Mouse (Mus musculus) midbrain, embryonic 13.5 days (tissue): ENCODE measurements around the gene S100a5. TPM values are rescaled to one million over a fixed set of nuclear protein-coding genes. Genes with fewer than 3 reads are reported as not detected.

Experiments used
- ATAC-seq: fragments of 200-750 bp; cut with Nextera tagmentation; 2 replicates; pipeline ENCODE4 v1.8.0; 2017; ENCODE audit warnings: mild to moderate bottlenecking, moderate TSS enrichment, moderate library complexity
- H3K27ac ChIP-seq: fragments of 300-500 bp; sonication (generic); 2 replicates; pipeline ENCODE4 v1.5.1; 2015; ENCODE audit warnings: inconsistent platforms, mild to moderate bottlenecking, moderate library complexity
- H3K27me3 ChIP-seq: fragments of 300-500 bp; sonication (generic); 2 replicates; pipeline ENCODE4 v1.6.1; 2015; ENCODE audit warnings: mild to moderate bottlenecking, inconsistent platforms
- H3K36me3 ChIP-seq: fragments of 300-500 bp; sonication (generic); 2 replicates; pipeline ENCODE4 v1.6.1; 2015; ENCODE audit warnings: mild to moderate bottlenecking, inconsistent platforms
- H3K4me1 ChIP-seq: fragments of 300-500 bp; sonication (generic); replicated peaks from 2 replicates; pipeline ENCODE4 v1.6.1; 2015; ENCODE audit warnings: inconsistent platforms
- H3K4me2 ChIP-seq: fragments of 300-500 bp; sonication (generic); replicated peaks from 2 replicates; pipeline ENCODE4 v1.6.1; 2015; ENCODE audit warnings: moderate library complexity, mild to moderate bottlenecking, inconsistent platforms
- H3K4me3 ChIP-seq: fragments of 300-500 bp; sonication (generic); replicated peaks from 2 replicates; pipeline ENCODE4 v1.5.1; 2015; ENCODE audit warnings: mild to moderate bottlenecking, inconsistent platforms
- H3K9ac ChIP-seq: fragments of 300-500 bp; sonication (generic); replicated peaks from 2 replicates; pipeline ENCODE4 v1.6.1; 2015; ENCODE audit warnings: mild to moderate bottlenecking, inconsistent platforms
- H3K9me3 ChIP-seq: fragments of 300-500 bp; sonication (generic); 2 replicates; pipeline ENCODE4 v1.6.1; 2016; ENCODE audit warnings: mild to moderate bottlenecking, inconsistent platforms
- WGBS: fragments of 180-500 bp; shearing (Covaris S2); methylation state at CpG from one replicate; pipeline ENCODE4 v1.1.7; 2015; 5-methylcytosine and 5-hydroxymethylcytosine counted together
- polyA plus RNA-seq: library from polyadenylated mRNA; unstranded; fragments of >200 nt; fragmentation: Nextera tagmentation; extraction: Ambion mirVana; gene quantifications from 2 replicates; pipeline ENCODE4 v1.2.1, GENCODE M21; 2015

The S100a5 gene
- polyA plus RNA-seq, 1 experiment from 2014 or later, result not detected

- WGBS, result 81% methylated on average over 6 of the region's 6 CpGs
- ATAC-seq, result no peak
- H3K9me3 ChIP-seq, result no peaks in the 10 kb centered on the region
- H3K9ac ChIP-seq, result no peak overlapping the region
- H3K27ac ChIP-seq, result no peak overlapping the region
- no peak overlapping the region for H3K4me2 ChIP-seq
- peaks cover 10% of the 10 kb centered on the region for H3K27me3 ChIP-seq
- no peaks in the 10 kb centered on the region for H3K36me3 ChIP-seq
- H3K4me3 ChIP-seq, result no peak overlapping the region
- peaks cover 7% of the 10 kb centered on the region for H3K4me1 ChIP-seq
Observed at GRCm38 (mm10) chr3:90614148-90614530, 5.8 kb downstream of the S100a5 start.

- 87% methylated on average over 11 of the region's 11 CpGs for WGBS
- Histone ChIP-seq H3K4me1 (peaks cover 7% of the 10 kb centered on the region), H3K27ac (no peak overlapping the region), H3K27me3 (peaks cover 10% of the 10 kb centered on the region), H3K4me3 (no peak overlapping the region), H3K9ac (no peak overlapping the region), H3K4me2 (no peak overlapping the region), H3K36me3 (no peaks in the 10 kb centered on the region), H3K9me3 (no peaks in the 10 kb centered on the region)
- ATAC-seq, result no peak
Observed at GRCm38 (mm10) chr3:90614611-90615251, 6.4 kb downstream of the S100a5 start.

DNA sequence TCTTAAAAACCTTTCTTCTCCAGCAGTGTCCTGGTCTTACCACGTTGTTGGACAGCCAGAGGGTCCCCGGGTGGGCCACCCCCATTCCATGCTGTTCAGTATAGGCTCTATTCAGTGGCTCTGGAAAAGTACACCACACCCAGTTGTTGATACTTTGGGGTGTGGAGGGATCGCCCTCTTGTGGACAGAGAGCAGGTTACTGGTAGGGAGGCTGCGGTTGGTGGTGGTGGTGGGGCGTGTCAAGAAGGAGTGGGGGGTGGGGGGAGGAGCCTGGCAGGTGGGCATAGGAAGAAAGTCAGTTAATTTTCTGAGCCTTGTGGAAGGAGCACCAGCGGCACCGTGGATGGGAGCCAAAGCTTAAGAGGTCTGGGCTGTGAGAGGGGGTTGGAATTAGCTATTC lies 7.1 kb downstream of the S100a5 start:
- no peak overlapping the region for H3K27ac ChIP-seq
- peaks cover 7% of the 10 kb centered on the region for H3K4me1 ChIP-seq
- ATAC-seq, result peak; percentile 53
- H3K4me2 ChIP-seq, result no peak overlapping the region
- no peak overlapping the region for H3K4me3 ChIP-seq
- H3K9ac ChIP-seq, result no peak overlapping the region
- WGBS, result 10% methylated on average over 7 of the region's 7 CpGs
- H3K27me3 ChIP-seq, result peaks cover 10% of the 10 kb centered on the region
- H3K9me3 ChIP-seq, result no peaks in the 10 kb centered on the region
- H3K36me3 ChIP-seq, result no peaks in the 10 kb centered on the region

- H3K4me3 ChIP-seq, result no peak overlapping the region
Observed at GRCm38 (mm10) chr3:90615911-90616310, 7.6 kb downstream of the S100a5 start.

DNA sequence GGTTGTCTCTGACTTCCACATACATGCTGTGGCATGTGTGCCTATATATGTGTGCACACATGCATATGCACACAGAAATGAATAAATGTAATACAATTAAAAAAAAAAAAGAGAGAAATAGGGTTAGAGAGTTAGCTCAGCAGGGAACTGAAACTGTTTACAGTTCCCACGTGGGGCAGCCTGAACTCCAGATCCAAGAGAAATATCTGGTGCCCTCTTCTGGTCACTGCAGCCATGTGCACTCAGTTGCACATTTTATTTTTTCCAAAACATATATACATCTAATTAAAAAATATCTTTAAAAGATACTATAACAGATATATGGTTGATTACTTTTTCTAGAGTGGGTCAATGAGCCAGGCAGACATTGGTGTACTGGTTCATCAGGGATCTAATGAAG lies 9.3 kb downstream of the S100a5 start:
- no peak overlapping the region for H3K4me3 ChIP-seq
- ATAC-seq, result no peak
- H3K4me1 ChIP-seq, result peaks cover 7% of the 10 kb centered on the region
- H3K27ac ChIP-seq, result no peak overlapping the region
- 11% methylated on average over 1 of the region's 1 CpGs for WGBS
- no peak overlapping the region for H3K9ac ChIP-seq
- no peak overlapping the region for H3K4me2 ChIP-seq
- H3K27me3 ChIP-seq, result peaks cover 10% of the 10 kb centered on the region
- H3K9me3 ChIP-seq, result no peaks in the 10 kb centered on the region
- no peaks in the 10 kb centered on the region for H3K36me3 ChIP-seq

More at GRCm38 (mm10) chr3:90615911-90616310, 7.6 kb downstream of the S100a5 start:
- WGBS, result 83% methylated on average over 1 of the region's 1 CpGs
- no peak overlapping the region for H3K27ac ChIP-seq
- H3K27me3 ChIP-seq, result peaks cover 10% of the 10 kb centered on the region
- no peak overlapping the region for H3K9ac ChIP-seq
- H3K4me2 ChIP-seq, result no peak overlapping the region
- H3K9me3 ChIP-seq, result no peaks in the 10 kb centered on the region
- no peaks in the 10 kb centered on the region for H3K36me3 ChIP-seq
- peaks cover 7% of the 10 kb centered on the region for H3K4me1 ChIP-seq
- ATAC-seq, result no peak

DNA sequence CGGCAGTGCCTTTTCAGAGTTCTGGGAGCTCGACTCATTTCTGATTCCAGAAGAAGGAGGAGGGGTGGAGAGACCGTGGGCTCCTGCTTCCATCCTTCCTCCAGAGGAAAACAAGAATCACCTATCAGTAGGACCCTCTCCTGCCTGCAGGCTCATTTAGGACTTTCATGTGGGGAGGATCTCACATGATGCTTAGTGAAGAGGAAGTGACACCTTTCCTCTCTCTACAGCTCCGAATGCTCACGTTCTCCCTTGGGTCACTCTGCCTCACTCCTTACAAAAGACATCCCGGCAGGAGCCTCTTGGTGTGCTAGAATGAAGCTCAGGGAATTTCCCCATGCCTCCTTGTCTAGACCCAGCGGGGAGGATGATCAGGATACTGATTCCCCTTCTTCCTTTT lies 13.2 kb downstream of the S100a5 start:
- no peaks in the 10 kb centered on the region for H3K9me3 ChIP-seq
- no peak overlapping the region for H3K27ac ChIP-seq
- 65% methylated on average over 7 of the region's 7 CpGs for WGBS
- H3K9ac ChIP-seq, result no peak overlapping the region
- no peak for ATAC-seq
- H3K36me3 ChIP-seq, result no peaks in the 10 kb centered on the region
- no peak overlapping the region for H3K4me3 ChIP-seq
- no peak overlapping the region for H3K4me2 ChIP-seq
- H3K4me1 ChIP-seq, result peaks cover 19% of the 10 kb centered on the region
- no peaks in the 10 kb centered on the region for H3K27me3 ChIP-seq

DNA sequence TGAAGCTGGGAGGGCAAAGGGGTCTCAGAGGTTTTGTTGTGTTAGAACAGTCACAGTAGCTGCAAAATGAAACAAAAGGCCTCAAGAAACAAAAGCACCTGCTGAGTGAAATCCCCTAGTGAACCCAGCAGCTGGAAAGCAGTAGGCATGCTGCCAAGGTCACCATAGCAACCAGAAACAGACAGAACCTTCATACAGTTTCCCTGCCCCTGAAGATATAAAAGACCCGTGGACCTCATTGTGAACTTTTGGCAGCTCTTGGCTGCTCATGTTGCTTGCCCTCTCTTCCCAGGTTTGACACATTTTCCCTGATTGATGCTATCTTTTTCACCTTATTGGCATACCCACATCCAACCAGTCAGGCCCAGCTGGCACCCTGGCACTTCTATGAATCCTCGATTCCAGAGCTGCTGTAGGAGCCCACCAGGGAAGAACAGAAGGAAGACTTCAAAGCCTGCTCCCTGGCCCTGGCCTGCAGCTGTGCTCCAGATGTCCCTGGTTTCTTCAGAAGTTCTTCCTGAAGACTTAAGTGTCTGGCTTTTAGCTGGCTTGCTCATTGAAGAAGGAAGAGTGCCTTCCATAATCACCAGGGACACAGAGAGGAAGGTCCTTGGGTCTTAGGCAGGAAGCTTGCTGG lies 15.2 kb downstream of the S100a5 start:
- Histone ChIP-seq H3K4me1 (peaks cover 19% of the 10 kb centered on the region), H3K9ac (no peak overlapping the region), H3K9me3 (no peaks in the 10 kb centered on the region), H3K36me3 (no peaks in the 10 kb centered on the region), H3K4me2 (no peak overlapping the region), H3K27me3 (no peaks in the 10 kb centered on the region), H3K4me3 (no peak overlapping the region), H3K27ac (peak overlapping the region; percentile 67; the same call in 1 of the 2 replicates)
- peak; percentile 72 for ATAC-seq
- 8% methylated on average over 2 of the region's 2 CpGs for WGBS

- ATAC-seq, result no peak
- no peak overlapping the region for H3K4me3 ChIP-seq
- H3K9me3 ChIP-seq, result no peaks in the 10 kb centered on the region
- H3K36me3 ChIP-seq, result no peaks in the 10 kb centered on the region
- no peak overlapping the region for H3K4me2 ChIP-seq
- 73% methylated on average over 5 of the region's 5 CpGs for WGBS
- H3K27me3 ChIP-seq, result no peaks in the 10 kb centered on the region
- H3K27ac ChIP-seq, result no peak overlapping the region
- H3K9ac ChIP-seq, result no peak overlapping the region
- H3K4me1 ChIP-seq, result peaks cover 19% of the 10 kb centered on the region
Observed at GRCm38 (mm10) chr3:90625496-90625895, 17.2 kb downstream of the S100a5 start.

GRCm38 (mm10) chr3:90626266-90627021 lies 18.1 kb downstream of the S100a5 start:
- H3K4me3 ChIP-seq, result no peak overlapping the region
- H3K27me3 ChIP-seq, result no peaks in the 10 kb centered on the region
- no peaks in the 10 kb centered on the region for H3K9me3 ChIP-seq
- no peak overlapping the region for H3K4me2 ChIP-seq
- WGBS, result 78% methylated on average over 9 of the region's 9 CpGs
- H3K9ac ChIP-seq, result no peak overlapping the region
- no peaks in the 10 kb centered on the region for H3K36me3 ChIP-seq
- peaks cover 19% of the 10 kb centered on the region for H3K4me1 ChIP-seq
- ATAC-seq, result no peak
- H3K27ac ChIP-seq, result no peak overlapping the region

DNA sequence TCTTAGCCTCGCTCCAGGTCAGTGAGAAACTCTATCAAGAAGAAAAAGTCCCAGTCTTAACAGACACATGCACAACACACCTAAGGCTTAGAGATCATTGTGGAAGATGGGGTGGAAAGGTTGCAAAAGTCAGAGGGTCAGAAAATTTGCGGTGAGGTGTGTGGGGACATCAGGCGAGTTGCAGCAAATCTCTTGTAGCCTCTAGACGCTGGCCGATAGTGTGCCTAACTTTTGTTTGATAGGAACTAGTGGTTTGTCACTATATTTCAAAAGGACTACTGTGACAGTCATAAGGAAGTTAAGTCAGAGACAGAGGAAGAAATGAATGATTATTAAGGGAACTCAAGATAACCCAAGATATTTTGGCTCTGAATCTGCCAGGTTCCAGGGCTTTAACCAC lies 19.0 kb downstream of the S100a5 start:
- Histone ChIP-seq H3K9ac (no peak overlapping the region), H3K9me3 (no peaks in the 10 kb centered on the region), H3K4me2 (no peak overlapping the region), H3K4me3 (no peak overlapping the region), H3K27me3 (no peaks in the 10 kb centered on the region), H3K27ac (no peak overlapping the region), H3K36me3 (no peaks in the 10 kb centered on the region), H3K4me1 (peaks cover 19% of the 10 kb centered on the region)
- WGBS, result 94% methylated on average over 5 of the region's 5 CpGs
- no peak for ATAC-seq

DNA sequence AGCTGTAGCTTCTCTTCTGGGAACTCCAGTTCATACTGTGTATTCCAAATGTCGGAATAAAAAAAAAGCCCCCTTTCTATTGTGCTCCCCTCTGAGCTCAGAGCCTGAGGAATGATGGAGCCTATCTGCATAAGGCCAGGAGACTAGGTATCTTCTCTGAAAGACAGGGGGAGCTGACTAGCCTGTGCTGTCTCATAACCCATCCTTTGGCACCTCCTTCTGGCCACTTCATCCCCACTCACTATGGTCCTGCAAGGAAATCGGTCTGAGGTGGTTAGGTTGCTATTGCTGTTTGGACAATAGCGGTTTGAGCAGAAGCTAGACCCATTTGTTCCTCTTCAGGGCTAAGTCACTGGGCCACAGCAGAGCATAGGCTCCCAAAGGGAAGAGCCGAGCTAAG lies 19.5 kb downstream of the S100a5 start:
- no peak overlapping the region for H3K4me2 ChIP-seq
- no peaks in the 10 kb centered on the region for H3K27me3 ChIP-seq
- peaks cover 17% of the 10 kb centered on the region for H3K4me1 ChIP-seq
- ATAC-seq, result no peak
- no peaks in the 10 kb centered on the region for H3K9me3 ChIP-seq
- H3K36me3 ChIP-seq, result no peaks in the 10 kb centered on the region
- no peak overlapping the region for H3K27ac ChIP-seq
- no peak overlapping the region for H3K4me3 ChIP-seq
- WGBS, result 63% methylated on average over 4 of the region's 4 CpGs
- no peak overlapping the region for H3K9ac ChIP-seq

- H3K9me3 ChIP-seq, result no peaks in the 10 kb centered on the region
- no peaks in the 10 kb centered on the region for H3K36me3 ChIP-seq
- no peaks in the 10 kb centered on the region for H3K27me3 ChIP-seq
- ATAC-seq, result no peak
- H3K4me3 ChIP-seq, result no peak overlapping the region
- H3K9ac ChIP-seq, result no peak overlapping the region
- 86% methylated on average over 2 of the region's 2 CpGs for WGBS
- H3K4me2 ChIP-seq, result no peak overlapping the region
- H3K27ac ChIP-seq, result no peak overlapping the region
- peaks cover 2% of the 10 kb centered on the region; the same call in 1 of the 2 replicates for H3K4me1 ChIP-seq
Observed at GRCm38 (mm10) chr3:90629298-90629697, 21.0 kb downstream of the S100a5 start.
